Mouse (Mus musculus) liver, postnatal 0 days (tissue): ENCODE data around the gene Cd69.

Experiments
- CTCF ChIP-seq: sonication (generic); IDR thresholded peaks from 2 replicates; pipeline ENCODE4 v1.5.1; 2016; ENCODE audit warnings: antibody characterized with exemption, low read depth
- EP300 ChIP-seq: IDR thresholded peaks from 2 replicates; pipeline ENCODE4 v1.6.1; 2016; ENCODE audit warnings: antibody characterized with exemption, low read depth, mild to moderate bottlenecking

- TF ChIP-seq EP300 (peak; percentile 61), CTCF (no peak)
These were observed 40.5 kb downstream of the Cd69 start for GRCm38 (mm10) chr6:129234456-129235360.
